Mouse (Mus musculus): ENCODE data around the gene Crlf3. TPM values are rescaled to one million over a fixed set of nuclear protein-coding genes. Genes with fewer than 3 reads are reported as not detected.

Gene Crlf3
- total RNA-seq, 1 experiment = 57.3 TPM

- TF ChIP-seq CHD2 (IDR thresholded peaks at IDR 0.05; ENCODE audit: low read depth, low read length) = no peak
- Histone ChIP-seq H3K36me3 (ENCODE audit: control insufficient read depth, insufficient read depth, low read length, poor library complexity, severe bottlenecking) (peaks cover 40% of the 10 kb centered on the region), H3K4me1 (ENCODE audit: control insufficient read depth in 2 of 2, insufficient read depth in 2 of 2, low read length in 2 of 2, poor library complexity in 1 of 2) (peaks cover 0 to 4% of the 10 kb centered on the region in 2 experiments; a peak in 1 of 4 replicates), H3K9me3 (ENCODE audit: control insufficient read depth, insufficient read depth, low read depth, low read length) (no peaks in the 10 kb centered on the region), H3K27ac (ENCODE audit: insufficient read depth, low read depth, low read length, poor library complexity, severe bottlenecking) (no peak overlapping the region), H3K9ac (ENCODE audit: insufficient read depth, low read depth, low read length, poor library complexity, severe bottlenecking) (no peak overlapping the region), H3K4me3 (ENCODE audit: insufficient read depth in 1 of 2, low read depth in 1 of 2, low read length in 2 of 2, poor library complexity in 1 of 2, severe bottlenecking in 1 of 2) (no peak overlapping the region)
- DNase-seq (ENCODE audit: low read depth, low spot score) = no peak
- in situ Hi-C loops (cut with MboI; ENCODE audit: low sequenced_read_pairs in 2 of 2, unreplicated experiment in 2 of 2) = no loop called here
Observed at GRCm38 (mm10) chr11:80052456-80052855, 28.3 kb downstream of the Crlf3 start.

- DNase-seq (ENCODE audit: low read depth, low spot score) = no peak
- Histone ChIP-seq H3K9me3 (ENCODE audit: control insufficient read depth, insufficient read depth, low read depth, low read length) (no peaks in the 10 kb centered on the region), H3K36me3 (ENCODE audit: control insufficient read depth, insufficient read depth, low read length, poor library complexity, severe bottlenecking) (peaks cover 36% of the 10 kb centered on the region), H3K9ac (ENCODE audit: insufficient read depth, low read depth, low read length, poor library complexity, severe bottlenecking) (no peak overlapping the region), H3K27ac (ENCODE audit: insufficient read depth, low read depth, low read length, poor library complexity, severe bottlenecking) (no peak overlapping the region), H3K4me1 (ENCODE audit: control insufficient read depth in 2 of 2, insufficient read depth in 2 of 2, low read length in 2 of 2, poor library complexity in 1 of 2) (peaks cover 0 to 2% of the 10 kb centered on the region in 2 experiments; a peak in 1 of 4 replicates), H3K4me3 (ENCODE audit: insufficient read depth in 1 of 2, low read depth in 1 of 2, low read length in 2 of 2, poor library complexity in 1 of 2, severe bottlenecking in 1 of 2) (no peak overlapping the region)
- TF ChIP-seq ZC3H11A (IDR thresholded peaks at IDR 0.05; ENCODE audit: borderline replicate concordance, low read depth, low read length) (no peak), MAFK (IDR thresholded peaks at IDR 0.05; ENCODE audit: insufficient read depth, low read depth, low read length) (no peak), HCFC1 (IDR thresholded peaks at IDR 0.05; ENCODE audit: borderline replicate concordance, insufficient read depth, low read length) (no peak), ZNF384 (IDR thresholded peaks at IDR 0.05; ENCODE audit: low read depth, low read length) (no peak), CHD2 (IDR thresholded peaks at IDR 0.05; ENCODE audit: low read depth, low read length) (no peak)
- in situ Hi-C loops (cut with MboI; ENCODE audit: low sequenced_read_pairs in 2 of 2, unreplicated experiment in 2 of 2) = no loop called here
Observed at GRCm38 (mm10) chr11:80050088-80050487, 30.7 kb downstream of the Crlf3 start.

- H3K27ac ChIP-seq (ENCODE audit: insufficient read depth, low read depth, low read length, poor library complexity, severe bottlenecking) = no peak overlapping the region
- H3K9me3 ChIP-seq (ENCODE audit: control insufficient read depth, insufficient read depth, low read depth, low read length) = no peaks in the 10 kb centered on the region
- in situ Hi-C loops (cut with MboI; ENCODE audit: low sequenced_read_pairs in 2 of 2, unreplicated experiment in 2 of 2) = no loop called here
- no peaks in the 10 kb centered on the region for H3K4me1 ChIP-seq (ENCODE audit: control insufficient read depth in 2 of 2, insufficient read depth in 2 of 2, low read length in 2 of 2, poor library complexity in 1 of 2)
- TF ChIP-seq ZNF384 (IDR thresholded peaks at IDR 0.05; ENCODE audit: low read depth, low read length) = no peak
- TF ChIP-seq MAFK (IDR thresholded peaks at IDR 0.05; ENCODE audit: insufficient read depth, low read depth, low read length) = no peak
- no peak for TF ChIP-seq ZC3H11A (IDR thresholded peaks at IDR 0.05; ENCODE audit: borderline replicate concordance, low read depth, low read length)
- TF ChIP-seq HCFC1 (IDR thresholded peaks at IDR 0.05; ENCODE audit: borderline replicate concordance, insufficient read depth, low read length) = no peak
- no peak for TF ChIP-seq CHD2 (IDR thresholded peaks at IDR 0.05; ENCODE audit: low read depth, low read length)
- H3K36me3 ChIP-seq (ENCODE audit: control insufficient read depth, insufficient read depth, low read length, poor library complexity, severe bottlenecking) = peaks cover 17% of the 10 kb centered on the region
- DNase-seq (ENCODE audit: low read depth, low spot score) = no peak
- H3K9ac ChIP-seq (ENCODE audit: insufficient read depth, low read depth, low read length, poor library complexity, severe bottlenecking) = no peak overlapping the region
- no peak overlapping the region for H3K4me3 ChIP-seq (ENCODE audit: insufficient read depth in 1 of 2, low read depth in 1 of 2, low read length in 2 of 2, poor library complexity in 1 of 2, severe bottlenecking in 1 of 2)
Observed at GRCm38 (mm10) chr11:80046856-80047255, 33.9 kb downstream of the Crlf3 start.

- in situ Hi-C loops (cut with MboI; ENCODE audit: low sequenced_read_pairs in 2 of 2, unreplicated experiment in 2 of 2) = no loop called here
- DNase-seq (ENCODE audit: low read depth, low spot score) = no peak
- no peaks in the 10 kb centered on the region for H3K4me1 ChIP-seq (ENCODE audit: control insufficient read depth in 2 of 2, insufficient read depth in 2 of 2, low read length in 2 of 2, poor library complexity in 1 of 2)
- no peak for TF ChIP-seq ZNF384 (IDR thresholded peaks at IDR 0.05; ENCODE audit: low read depth, low read length)
- H3K36me3 ChIP-seq (ENCODE audit: control insufficient read depth, insufficient read depth, low read length, poor library complexity, severe bottlenecking) = peaks cover 7% of the 10 kb centered on the region
- H3K9me3 ChIP-seq (ENCODE audit: control insufficient read depth, insufficient read depth, low read depth, low read length) = no peaks in the 10 kb centered on the region
- H3K9ac ChIP-seq (ENCODE audit: insufficient read depth, low read depth, low read length, poor library complexity, severe bottlenecking) = no peak overlapping the region
- no peak overlapping the region for H3K27ac ChIP-seq (ENCODE audit: insufficient read depth, low read depth, low read length, poor library complexity, severe bottlenecking)
- H3K4me3 ChIP-seq (ENCODE audit: insufficient read depth in 1 of 2, low read depth in 1 of 2, low read length in 2 of 2, poor library complexity in 1 of 2, severe bottlenecking in 1 of 2) = no peak overlapping the region
Observed at GRCm38 (mm10) chr11:80043419-80043817, 37.4 kb downstream of the Crlf3 start.

- in situ Hi-C loops (cut with MboI; ENCODE audit: low sequenced_read_pairs in 2 of 2, unreplicated experiment in 2 of 2) = no loop called here
- Histone ChIP-seq H3K36me3 (ENCODE audit: control insufficient read depth, insufficient read depth, low read length, poor library complexity, severe bottlenecking) (peaks cover 3% of the 10 kb centered on the region), H3K4me1 (ENCODE audit: control insufficient read depth in 2 of 2, insufficient read depth in 2 of 2, low read length in 2 of 2, poor library complexity in 1 of 2) (no peaks in the 10 kb centered on the region), H3K9ac (ENCODE audit: insufficient read depth, low read depth, low read length, poor library complexity, severe bottlenecking) (no peak overlapping the region), H3K27ac (ENCODE audit: insufficient read depth, low read depth, low read length, poor library complexity, severe bottlenecking) (no peak overlapping the region), H3K4me3 (ENCODE audit: insufficient read depth in 1 of 2, low read depth in 1 of 2, low read length in 2 of 2, poor library complexity in 1 of 2, severe bottlenecking in 1 of 2) (no peak overlapping the region), H3K9me3 (ENCODE audit: control insufficient read depth, insufficient read depth, low read depth, low read length) (no peaks in the 10 kb centered on the region)
- peak; percentile 40 for DNase-seq (ENCODE audit: low read depth, low spot score)
- no peak for TF ChIP-seq CHD2 (IDR thresholded peaks at IDR 0.05; ENCODE audit: low read depth, low read length)
- TF ChIP-seq ZC3H11A (IDR thresholded peaks at IDR 0.05; ENCODE audit: borderline replicate concordance, low read depth, low read length) = peak; percentile 30; the same call in 1 of the 2 replicates
Observed at GRCm38 (mm10) chr11:80042615-80043418, 38.0 kb downstream of the Crlf3 start.
